In the genomic region with DNA sequence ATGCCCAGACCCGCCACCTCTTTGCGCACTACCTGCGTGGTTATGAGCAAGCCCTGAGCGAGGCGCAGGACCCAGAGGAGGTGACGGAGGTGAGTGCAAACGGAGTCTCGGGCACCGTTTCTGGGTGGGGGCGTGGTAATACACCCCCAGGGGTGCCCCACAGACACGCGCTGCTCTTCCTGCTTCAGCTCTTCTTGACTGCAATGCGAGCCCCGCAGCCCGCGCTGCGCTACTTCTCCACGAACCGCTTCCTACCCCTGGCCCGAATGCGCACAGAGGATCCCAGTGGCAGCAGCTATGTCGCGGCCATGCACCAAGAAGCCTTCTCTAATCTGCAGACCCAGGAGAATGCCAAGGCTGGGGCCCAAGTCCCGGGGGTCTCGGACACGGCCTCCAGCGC, we compare ENCODE assay signal across 9 mouse cellular contexts. TPM values are rescaled to one million over a fixed set of nuclear protein-coding genes. Genes with fewer than 3 reads are reported as not detected.
DNase-seq lines count a peak whose midpoint lies in the region; ATAC-seq and TF ChIP-seq lines count a peak whose summit lies in the region.
"Had no signal": no experiment of that assay in that cellular context is flagged by ENCODE, and none has a peak within 500 bp of the region (broad histone marks: within the 10 kb centered on the region; RNA-seq: fewer than 3 reads in every experiment).

No protein-coding gene starts in this region.

- no peak overlapping the region for H3K27ac ChIP-seq in hindbrain, embryonic 10.5 days
- H3K27ac ChIP-seq in hindbrain, embryonic 14.5 days: no peak overlapping the region
- no peak overlapping the region for H3K27ac ChIP-seq in hindbrain, embryonic 11.5 days (ENCODE audit: low read depth, low read length)
- H3K27ac ChIP-seq in liver, postnatal 0 days (ENCODE audit: low read depth): no peak overlapping the region

- peaks cover 37% of the 10 kb centered on the region for H3K4me1 ChIP-seq in hindbrain, embryonic 10.5 days (replicated peaks)
- peaks cover 16% of the 10 kb centered on the region for H3K4me1 ChIP-seq in hindbrain, embryonic 14.5 days (replicated peaks; ENCODE audit: control insufficient read depth, insufficient read depth, low read length)
- peaks cover 4% of the 10 kb centered on the region for H3K4me1 ChIP-seq in hindbrain, embryonic 11.5 days (replicated peaks; ENCODE audit: control insufficient read depth, insufficient read depth, low read length)
- peaks cover 28% of the 10 kb centered on the region for H3K4me1 ChIP-seq in liver, postnatal 0 days (ENCODE audit: insufficient read depth)

- TF ChIP-seq CTCF in liver, postnatal 0 days (IDR thresholded peaks at IDR 0.05; ENCODE audit: low read depth): no peak

- 3% methylated on average over 27 of the region's 27 CpGs for WGBS in hindbrain, embryonic 10.5 days
- WGBS in hindbrain, embryonic 14.5 days: 2% methylated on average over 27 of the region's 27 CpGs
- 3% methylated on average over 27 of the region's 27 CpGs for WGBS in hindbrain, embryonic 11.5 days
- 12% methylated on average over 25 of the region's 27 CpGs for WGBS in liver, postnatal 0 days (ENCODE audit: insufficient replicate concordance)

- no peak overlapping the region for H3K4me2 ChIP-seq in hindbrain, embryonic 14.5 days (replicated peaks)
- no peak overlapping the region for H3K4me2 ChIP-seq in hindbrain, embryonic 11.5 days (replicated peaks; ENCODE audit: low read depth, low read length)
- H3K4me2 ChIP-seq in liver, postnatal 0 days (ENCODE audit: low read depth, low read length): peak overlapping the region; percentile 53

- H3K27me3 ChIP-seq in hindbrain, embryonic 10.5 days (ENCODE audit: insufficient read depth, poor library complexity, severe bottlenecking): peaks cover 61% of the 10 kb centered on the region
- H3K27me3 ChIP-seq in hindbrain, embryonic 14.5 days (ENCODE audit: control insufficient read depth, insufficient read depth, low read length): peaks cover 47% of the 10 kb centered on the region
- H3K27me3 ChIP-seq in hindbrain, embryonic 11.5 days (ENCODE audit: control insufficient read depth, insufficient read depth, low read length): peaks cover 42% of the 10 kb centered on the region
- H3K27me3 ChIP-seq in liver, postnatal 0 days (ENCODE audit: insufficient read depth, low read length): peaks cover 26% of the 10 kb centered on the region

- H3K4me3 ChIP-seq in hindbrain, embryonic 10.5 days: peak overlapping the region; percentile 6; the same call in 1 of the 2 replicates
- H3K4me3 ChIP-seq in hindbrain, embryonic 14.5 days (replicated peaks; ENCODE audit: low read length): no peak overlapping the region
- H3K4me3 ChIP-seq in hindbrain, embryonic 11.5 days (ENCODE audit: low read depth, low read length): no peak overlapping the region
- H3K4me3 ChIP-seq in liver, postnatal 0 days (ENCODE audit: low read depth, low read length): peak overlapping the region; percentile 22

- ATAC-seq in hindbrain, embryonic 14.5 days (ENCODE audit: low FRiP score): no peak
- ATAC-seq in hindbrain, embryonic 11.5 days (ENCODE audit: low FRiP score): no peak
- no peak for ATAC-seq in liver, postnatal 0 days
- ATAC-seq in erythroid progenitor cell, adult 5-6 weeks (replicated peaks; ENCODE audit: low FRiP score, poor library complexity, severe bottlenecking): no peak

- no peak for DNase-seq in hindbrain, embryonic 10.5 days (ENCODE audit: low spot score)
- DNase-seq in hindbrain, embryonic 14.5 days (ENCODE audit: low spot score): no peak
- DNase-seq in ZHBTc4 (ENCODE audit: low read depth, low spot score): peak; percentile 70
- peak; percentile 27 for DNase-seq in hindbrain, embryonic 11.5 days (ENCODE audit: low spot score)
- no peak for DNase-seq in liver, postnatal 0 days
- no peak for DNase-seq in cerebellum, adult 8-10 months
- DNase-seq: layer of hippocampus, postnatal 36 days had no signal

- H3K36me3 ChIP-seq in hindbrain, embryonic 10.5 days: peaks cover 15% of the 10 kb centered on the region
- H3K36me3 ChIP-seq in hindbrain, embryonic 14.5 days (replicated peaks; ENCODE audit: control insufficient read depth, insufficient read depth): peaks cover 6% of the 10 kb centered on the region
- no peaks in the 10 kb centered on the region for H3K36me3 ChIP-seq in hindbrain, embryonic 11.5 days (ENCODE audit: control insufficient read depth, insufficient read depth, low read length)
- peaks cover 14% of the 10 kb centered on the region for H3K36me3 ChIP-seq in liver, postnatal 0 days (replicated peaks; ENCODE audit: insufficient read depth, low read length)

- no peak overlapping the region for H3K9ac ChIP-seq in hindbrain, embryonic 14.5 days
- H3K9ac ChIP-seq in hindbrain, embryonic 11.5 days (ENCODE audit: low read depth, low read length): no peak overlapping the region
- no peak overlapping the region for H3K9ac ChIP-seq in liver, postnatal 0 days (replicated peaks)

- no peaks in the 10 kb centered on the region for H3K9me3 ChIP-seq in hindbrain, embryonic 10.5 days
- H3K9me3 ChIP-seq in hindbrain, embryonic 14.5 days (ENCODE audit: control insufficient read depth, low read length): no peaks in the 10 kb centered on the region
- no peaks in the 10 kb centered on the region for H3K9me3 ChIP-seq in hindbrain, embryonic 11.5 days (ENCODE audit: control insufficient read depth, low read length)
- H3K9me3 ChIP-seq in liver, postnatal 0 days (ENCODE audit: low read length): no peaks in the 10 kb centered on the region

- TF ChIP-seq EP300 in liver, postnatal 0 days (IDR thresholded peaks at IDR 0.05; ENCODE audit: low read depth): no peak

RNA-seq across cellular contexts. Expression of a gene that starts 1.5 kb away (rescaled TPM):
- 0.14 TPM in 1 of 2 replicates, not detected in the other for polyA plus RNA-seq in hindbrain, embryonic 10.5 days (2016; fragmentation: Nextera tagmentation; extraction: Ambion mirVana)
- polyA plus RNA-seq in hindbrain, embryonic 14.5 days (2014; fragmentation: Nextera tagmentation; extraction: Ambion mirVana): 0.31 TPM in 1 of 2 replicates, not detected in the other
- polyA plus RNA-seq in hindbrain, embryonic 11.5 days (2014; fragmentation: Nextera tagmentation; extraction: Ambion mirVana): not detected in 2 replicates
- 0.23 and 0.33 TPM in 2 replicates for polyA plus RNA-seq in liver, postnatal 0 days (2015; fragmentation: Nextera tagmentation; extraction: Ambion mirVana)
- total RNA-seq in erythroid progenitor cell, adult 5-6 weeks (2015; ENCODE audit: low replicate concordance): 2.2 TPM in 1 of 2 replicates, not detected in the other
- 0.26 TPM in 1 of 2 replicates, not detected in the other for total RNA-seq in erythroid progenitor cell, adult 5-6 weeks (2017; ENCODE audit: low replicate concordance)
- polyA plus RNA-seq: stomach, embryonic 14.5 days had no signal

RNA-seq across cellular contexts. Expression of a gene that starts 2.6 kb away (rescaled TPM):
- polyA plus RNA-seq in hindbrain, embryonic 10.5 days (2016; fragmentation: Nextera tagmentation; extraction: Ambion mirVana): 53.1 and 59.6 TPM in 2 replicates
- polyA plus RNA-seq in hindbrain, embryonic 14.5 days (2014; fragmentation: Nextera tagmentation; extraction: Ambion mirVana): 37.2 and 45.3 TPM in 2 replicates
- polyA plus RNA-seq in hindbrain, embryonic 11.5 days (2014; fragmentation: Nextera tagmentation; extraction: Ambion mirVana): 50.9 and 51.6 TPM in 2 replicates
- 38.5 and 42.9 TPM in 2 replicates for polyA plus RNA-seq in liver, postnatal 0 days (2015; fragmentation: Nextera tagmentation; extraction: Ambion mirVana)
- total RNA-seq in erythroid progenitor cell, adult 5-6 weeks (2015; ENCODE audit: low replicate concordance): 2.5 and 3.8 TPM in 2 replicates
- total RNA-seq in erythroid progenitor cell, adult 5-6 weeks (2017; ENCODE audit: low replicate concordance): 1.7 and 6.8 TPM in 2 replicates

RNA-seq across cellular contexts. Expression of a gene that starts 7.3 kb away (rescaled TPM):
- polyA plus RNA-seq in hindbrain, embryonic 10.5 days (2016; fragmentation: Nextera tagmentation; extraction: Ambion mirVana): 44.7 and 49.7 TPM in 2 replicates
- 84.0 and 86.6 TPM in 2 replicates for polyA plus RNA-seq in hindbrain, embryonic 14.5 days (2014; fragmentation: Nextera tagmentation; extraction: Ambion mirVana)
- polyA plus RNA-seq in hindbrain, embryonic 11.5 days (2014; fragmentation: Nextera tagmentation; extraction: Ambion mirVana): 57.1 and 57.3 TPM in 2 replicates
- polyA plus RNA-seq in liver, postnatal 0 days (2015; fragmentation: Nextera tagmentation; extraction: Ambion mirVana): 24.1 and 26.1 TPM in 2 replicates
- total RNA-seq in erythroid progenitor cell, adult 5-6 weeks (2015; ENCODE audit: low replicate concordance): 36.0 and 43.6 TPM in 2 replicates
- total RNA-seq in erythroid progenitor cell, adult 5-6 weeks (2017; ENCODE audit: low replicate concordance): 16.8 and 26.4 TPM in 2 replicates

RNA-seq across cellular contexts. Expression of a gene that starts 9.9 kb away (rescaled TPM):
- polyA plus RNA-seq in hindbrain, embryonic 10.5 days (2016; fragmentation: Nextera tagmentation; extraction: Ambion mirVana): 11.2 and 12.9 TPM in 2 replicates
- 10.2 and 11.3 TPM in 2 replicates for polyA plus RNA-seq in hindbrain, embryonic 14.5 days (2014; fragmentation: Nextera tagmentation; extraction: Ambion mirVana)
- 5.8 and 5.9 TPM in 2 replicates for polyA plus RNA-seq in hindbrain, embryonic 11.5 days (2014; fragmentation: Nextera tagmentation; extraction: Ambion mirVana)
- 19.1 and 19.3 TPM in 2 replicates for polyA plus RNA-seq in liver, postnatal 0 days (2015; fragmentation: Nextera tagmentation; extraction: Ambion mirVana)
- 2.2 and 3.8 TPM in 2 replicates for total RNA-seq in erythroid progenitor cell, adult 5-6 weeks (2015; ENCODE audit: low replicate concordance)
- total RNA-seq in erythroid progenitor cell, adult 5-6 weeks (2017; ENCODE audit: low replicate concordance): 4.5 and 9.9 TPM in 2 replicates

RNA-seq across cellular contexts. Expression of a gene that starts 15.5 kb away (rescaled TPM):
- polyA plus RNA-seq in hindbrain, embryonic 10.5 days (2016; fragmentation: Nextera tagmentation; extraction: Ambion mirVana): 59.7 and 72.5 TPM in 2 replicates
- 16.4 and 20.7 TPM in 2 replicates for polyA plus RNA-seq in hindbrain, embryonic 14.5 days (2014; fragmentation: Nextera tagmentation; extraction: Ambion mirVana)
- polyA plus RNA-seq in hindbrain, embryonic 11.5 days (2014; fragmentation: Nextera tagmentation; extraction: Ambion mirVana): 54.3 and 54.8 TPM in 2 replicates
- 8.1 and 8.2 TPM in 2 replicates for polyA plus RNA-seq in liver, postnatal 0 days (2015; fragmentation: Nextera tagmentation; extraction: Ambion mirVana)
- total RNA-seq in erythroid progenitor cell, adult 5-6 weeks (2015; ENCODE audit: low replicate concordance): 5.9 and 7.9 TPM in 2 replicates
- 13.2 and 29.0 TPM in 2 replicates for total RNA-seq in erythroid progenitor cell, adult 5-6 weeks (2017; ENCODE audit: low replicate concordance)

Comparison
In these comparisons a context has a peak if more than half of its experiments do, and no peak if none do; other contexts are left out.
1. DNase-seq: peak in ZHBTc4 (single experiment) and hindbrain, embryonic 11.5 days (single experiment); none in hindbrain, embryonic 10.5 days (single experiment), hindbrain, embryonic 14.5 days (single experiment), liver, postnatal 0 days (single experiment) and cerebellum, adult 8-10 months (single experiment).
2. H3K4me3 ChIP-seq: peak in hindbrain, embryonic 10.5 days (single experiment) and liver, postnatal 0 days (single experiment); none in hindbrain, embryonic 14.5 days (single experiment) and hindbrain, embryonic 11.5 days (single experiment).